Mouse (Mus musculus): ENCODE results near the gene Timp3. TPM values are rescaled to one million over a fixed set of nuclear protein-coding genes. Genes with fewer than 3 reads are reported as not detected.

Gene Timp3
- total and polyA plus RNA-seq, 3 experiments = not detected

GRCm38 (mm10) chr10:86359699-86360098, 59.5 kb downstream of the Timp3 start:
- Histone ChIP-seq H3K9me3 (replicated peaks; ENCODE audit: insufficient read depth, low read length) (no peaks in the 10 kb centered on the region), H3K9ac (ENCODE audit: control insufficient read depth, low read depth, low read length, poor library complexity, severe bottlenecking) (no peak overlapping the region), H3K27me3 (ENCODE audit: control insufficient read depth in 1 of 2, insufficient read depth in 2 of 2, low read length in 2 of 2) (no peaks in the 10 kb centered on the region), H3K36me3 (ENCODE audit: control insufficient read depth in 1 of 2, insufficient read depth in 2 of 2, low read length in 2 of 2) (no peaks in the 10 kb centered on the region), H3K27ac (ENCODE audit: control insufficient read depth, low read depth, low read length) (no peak overlapping the region), H3K4me1 (ENCODE audit: control insufficient read depth in 1 of 2, insufficient read depth in 2 of 2, low read length in 2 of 2) (no peaks in the 10 kb centered on the region), H3K4me3 (ENCODE audit: control insufficient read depth in 1 of 2, insufficient read depth in 1 of 2, low read depth in 2 of 2, low read length in 2 of 2) (no peak overlapping the region), H3K79me2 (ENCODE audit: control insufficient read depth, insufficient read depth, low read length, poor library complexity) (no peaks in the 10 kb centered on the region)
- no peak for DNase-seq (ENCODE audit: low read depth, low spot score)
- no peak for TF ChIP-seq POLR2AphosphoS5 (IDR thresholded peaks at IDR 0.05; ENCODE audit: borderline replicate concordance, low read depth, low read length)
- no peak for TF ChIP-seq TAL1 (IDR thresholded peaks at IDR 0.05; ENCODE audit: low read length)
- TF ChIP-seq EP300 (IDR thresholded peaks at IDR 0.05; ENCODE audit: low read depth in 1 of 2, low read length in 2 of 2) = no peak
- no peak for TF ChIP-seq TCF12 (IDR thresholded peaks at IDR 0.05; ENCODE audit: low read depth, low read length)
- TF ChIP-seq HCFC1 (IDR thresholded peaks at IDR 0.05; ENCODE audit: low read depth, low read length) = no peak
- TF ChIP-seq ETS1 (IDR thresholded peaks at IDR 0.05; ENCODE audit: low read depth, low read length) = no peak
- no peak for TF ChIP-seq TBP (IDR thresholded peaks at IDR 0.05; ENCODE audit: low read depth, low read length)
- no peak for TF ChIP-seq CHD1 (IDR thresholded peaks at IDR 0.05; ENCODE audit: low read depth, low read length)
- TF ChIP-seq MAX (IDR thresholded peaks at IDR 0.05; ENCODE audit: low read length) = no peak
- no peak for TF ChIP-seq SMC3 (IDR thresholded peaks at IDR 0.05; ENCODE audit: low read depth, low read length)
- no peak for TF ChIP-seq RAD21 (IDR thresholded peaks at IDR 0.05; ENCODE audit: low read depth, low read length)
- no peak for TF ChIP-seq GABPA (IDR thresholded peaks at IDR 0.05; ENCODE audit: low read depth, low read length)
- TF ChIP-seq MYB (IDR thresholded peaks at IDR 0.05; ENCODE audit: low read depth, low read length) = no peak
- no peak for TF ChIP-seq CHD2 (IDR thresholded peaks at IDR 0.05; ENCODE audit: low read length)
- TF ChIP-seq RCOR1 (IDR thresholded peaks at IDR 0.05; ENCODE audit: low read depth, low read length) = no peak
- no peak for TF ChIP-seq ELF1 (IDR thresholded peaks at IDR 0.05; ENCODE audit: low read depth, low read length)
- TF ChIP-seq CTCF (IDR thresholded peaks at IDR 0.05 in 2 of 3, conservative IDR thresholded peaks at IDR 0.05 in 1 of 3; ENCODE audit: control insufficient read depth in 1 of 3, insufficient read depth in 1 of 3, low read depth in 2 of 3, low read length in 3 of 3, poor library complexity in 1 of 3, severe bottlenecking in 1 of 3) = no peak
- no peak for TF ChIP-seq ZMIZ1 (IDR thresholded peaks at IDR 0.05; ENCODE audit: low read depth, low read length)
- no peak for TF ChIP-seq E2F4 (IDR thresholded peaks at IDR 0.05; ENCODE audit: borderline replicate concordance, low read depth, low read length)
- no peak for TF ChIP-seq MYC (IDR thresholded peaks at IDR 0.05; ENCODE audit: low read depth, low read length)

DNA sequence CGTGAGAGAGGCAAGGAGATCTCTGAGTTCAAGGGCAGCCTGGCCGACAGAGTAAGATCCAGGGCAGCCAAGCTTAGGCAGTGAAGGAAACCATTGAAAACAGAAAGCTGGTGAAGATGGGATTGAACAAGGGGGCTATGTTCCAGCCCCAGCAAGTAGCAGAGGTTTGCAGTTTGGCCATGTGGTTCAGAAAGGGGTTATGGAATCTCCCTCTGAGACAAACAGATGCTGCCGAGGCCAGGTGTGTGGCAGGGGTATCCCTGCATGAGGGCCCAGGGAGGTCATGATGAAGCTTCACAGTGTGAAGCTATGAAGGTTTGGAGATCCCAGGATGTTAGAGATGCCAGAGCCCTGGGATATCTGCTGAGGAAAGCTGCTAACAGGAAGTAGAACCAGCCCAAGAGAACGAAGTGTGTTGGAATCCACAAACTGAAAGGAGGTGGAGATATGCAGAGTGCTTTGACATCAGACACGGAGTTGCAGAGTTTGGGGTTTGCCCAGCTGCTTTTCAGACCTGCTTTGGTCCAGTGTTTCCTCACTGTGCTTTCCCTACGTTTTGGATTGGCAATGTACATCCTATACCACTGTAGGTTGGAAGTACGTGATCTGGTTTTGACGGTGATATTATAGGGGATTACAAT, 63.6 kb downstream of the Timp3 start:
- TF ChIP-seq SMC3 (IDR thresholded peaks at IDR 0.05; ENCODE audit: low read depth, low read length) = no peak
- no peak for TF ChIP-seq ELF1 (IDR thresholded peaks at IDR 0.05; ENCODE audit: low read depth, low read length)
- no peak for TF ChIP-seq KAT2A (conservative IDR thresholded peaks at IDR 0.05; ENCODE audit: low read depth, low read length)
- no peak for TF ChIP-seq JUND (IDR thresholded peaks at IDR 0.05; ENCODE audit: low read depth, low read length)
- no peak for TF ChIP-seq GATA1 (IDR thresholded peaks at IDR 0.05; ENCODE audit: low read depth, low read length)
- DNase-seq (ENCODE audit: low read depth, low spot score) = no peak

More for the DNA sequence above, 63.6 kb downstream of the Timp3 start:
- no peaks in the 10 kb centered on the region for H3K36me3 ChIP-seq (ENCODE audit: control insufficient read depth in 1 of 2, insufficient read depth in 2 of 2, low read length in 2 of 2)
- no peak overlapping the region for H3K4me3 ChIP-seq (ENCODE audit: control insufficient read depth in 1 of 2, insufficient read depth in 1 of 2, low read depth in 2 of 2, low read length in 2 of 2)
- no peaks in the 10 kb centered on the region for H3K4me1 ChIP-seq (ENCODE audit: control insufficient read depth in 1 of 2, insufficient read depth in 2 of 2, low read length in 2 of 2)
- no peaks in the 10 kb centered on the region for H3K79me2 ChIP-seq (ENCODE audit: control insufficient read depth, insufficient read depth, low read length, poor library complexity)
- H3K9me3 ChIP-seq (replicated peaks; ENCODE audit: insufficient read depth, low read length) = no peaks in the 10 kb centered on the region
- H3K9ac ChIP-seq (ENCODE audit: control insufficient read depth, low read depth, low read length, poor library complexity, severe bottlenecking) = no peak overlapping the region
- no peak overlapping the region for H3K27ac ChIP-seq (ENCODE audit: control insufficient read depth, low read depth, low read length)
- H3K27me3 ChIP-seq (ENCODE audit: control insufficient read depth in 1 of 2, insufficient read depth in 2 of 2, low read length in 2 of 2) = no peaks in the 10 kb centered on the region

All from MEL (cell line).